Mouse (Mus musculus) limb, embryonic 11.5 days (tissue): ENCODE data around the gene Eif5a. TPM values are rescaled to one million over a fixed set of nuclear protein-coding genes. Genes with fewer than 3 reads are reported as not detected.

Experiments used
- ATAC-seq: fragments of 200-750 bp; cut with Nextera tagmentation; 2 replicates; pipeline ENCODE4 v1.8.0; 2017; ENCODE audit warnings: low read depth; ENCODE audit not compliant: insufficient number of reproducible peaks, low FRiP score, low TSS enrichment
- DNase-seq: peaks from one replicate; pipeline ENCODE4 v3.0.0-alpha.2; 2015; ENCODE audit warnings: low spot score
- H3K27ac ChIP-seq: fragments of 300-500 bp; sonication (generic); replicated peaks from 2 replicates; pipeline ENCODE4 v1.5.1; 2014; ENCODE audit warnings: low read depth, mild to moderate bottlenecking, low read length
- H3K27me3 ChIP-seq: fragments of 300-500 bp; sonication (generic); 2 replicates; pipeline ENCODE4 v1.6.1; 2014; ENCODE audit warnings: mild to moderate bottlenecking, low read length, mixed read lengths; ENCODE audit not compliant: control insufficient read depth, insufficient read depth
- H3K36me3 ChIP-seq: fragments of 300-500 bp; sonication (generic); 2 replicates; pipeline ENCODE4 v1.6.1; 2014; ENCODE audit warnings: mild to moderate bottlenecking, low read length, moderate library complexity, mixed read lengths; ENCODE audit not compliant: control insufficient read depth, insufficient read depth
- H3K4me1 ChIP-seq: fragments of 300-500 bp; sonication (generic); 2 replicates; pipeline ENCODE4 v1.6.1; 2014; ENCODE audit warnings: low read length, mixed read lengths; ENCODE audit not compliant: control insufficient read depth, insufficient read depth
- H3K4me2 ChIP-seq: fragments of 300-500 bp; sonication (generic); 2 replicates; pipeline ENCODE4 v1.6.1; 2014; ENCODE audit warnings: low read depth, mild to moderate bottlenecking, moderate library complexity; ENCODE audit not compliant: severe bottlenecking
- H3K4me3 ChIP-seq: fragments of 300-500 bp; sonication (generic); 2 replicates; pipeline ENCODE4 v1.5.1; 2014; ENCODE audit warnings: low read depth, low read length
- H3K9ac ChIP-seq: fragments of 300-500 bp; sonication (generic); 2 replicates; pipeline ENCODE4 v1.6.1; 2014; ENCODE audit warnings: mild to moderate bottlenecking, low read length
- H3K9me3 ChIP-seq: fragments of 300-500 bp; sonication (generic); 2 replicates; pipeline ENCODE4 v1.6.1; 2016; ENCODE audit warnings: low read length; ENCODE audit not compliant: control insufficient read depth
- WGBS: fragments of 180-500 bp; shearing (Covaris S2); extraction: QIAGEN DNeasy Blood & Tissue Kit; methylation state at CpG from one replicate; pipeline ENCODE4 v1.1.7; 2014; 5-methylcytosine and 5-hydroxymethylcytosine counted together
- polyA plus RNA-seq: library from polyadenylated mRNA; unstranded; fragments of >200 nt; fragmentation: Nextera tagmentation; extraction: Ambion mirVana; gene quantifications from 2 replicates; pipeline ENCODE4 v1.2.1, GENCODE M21; 2014

The Eif5a gene
- 2,284 and 2,370 TPM in 2 replicates for polyA plus RNA-seq

DNA sequence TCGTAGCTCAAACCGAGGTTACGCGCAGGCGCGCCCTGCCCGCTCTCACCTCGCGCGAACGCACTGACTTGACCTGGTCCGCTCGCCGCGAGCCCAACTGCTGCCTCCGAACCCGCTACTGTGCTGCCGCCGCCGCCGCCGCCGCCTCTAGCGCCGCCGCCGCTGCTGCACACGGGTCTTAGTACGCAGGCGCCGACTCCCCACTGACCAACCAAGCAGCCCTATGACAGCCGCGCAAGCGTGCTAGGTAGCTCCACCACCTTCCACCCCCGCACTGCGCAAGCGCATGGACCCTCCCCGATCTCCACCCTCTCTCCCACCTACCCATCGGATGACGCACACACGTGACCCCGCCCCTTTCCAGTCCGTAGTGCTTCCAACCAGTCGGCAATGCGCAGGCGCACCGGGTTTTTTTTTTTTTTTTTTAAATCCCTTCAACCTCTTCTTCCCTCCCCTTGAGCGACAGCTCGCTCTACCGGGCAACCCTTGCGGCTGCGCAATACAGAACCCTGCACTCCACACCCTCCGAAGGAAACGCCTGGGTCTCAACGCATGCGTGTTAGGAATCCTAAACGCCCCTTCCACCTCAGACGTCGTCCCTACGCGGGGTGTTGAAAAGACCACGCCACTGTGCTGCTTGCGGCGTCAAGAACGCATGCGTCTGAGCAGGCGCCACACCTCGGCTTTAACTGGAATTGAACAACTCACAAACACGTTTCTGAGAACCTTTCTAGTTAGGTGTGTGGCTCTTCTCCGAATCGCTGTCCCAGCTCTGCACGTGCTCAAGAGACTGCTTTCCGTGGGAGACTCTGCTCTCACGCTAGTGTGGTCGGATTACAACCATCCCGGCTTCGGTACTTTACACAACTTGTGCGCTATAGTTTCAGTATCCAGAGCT, at the start of gene Eif5a:
TSS of gene Eif5a (minus strand) at position 845 of the 898 bp plus-strand sequence.
- peak within 1 kb of the TSS; percentile 93 for H3K9ac ChIP-seq
- under 1% methylated on average over 78 of the region's 78 CpGs for WGBS
- H3K9me3 ChIP-seq, result no peaks in the 10 kb centered on the region
- DNase-seq (peak; percentile 100), ATAC-seq (peak; percentile 96)
- peaks cover 5% of the 10 kb centered on the region for H3K4me1 ChIP-seq
- peak within 1 kb of the TSS; percentile 96 for H3K27ac ChIP-seq
- peak within 1 kb of the TSS; percentile 93 for H3K4me2 ChIP-seq
- H3K4me3 ChIP-seq, result peak within 1 kb of the TSS; percentile 96
- no peaks in the 10 kb centered on the region for H3K27me3 ChIP-seq
- H3K36me3 ChIP-seq, result peaks cover 17% of the 10 kb centered on the region

DNA sequence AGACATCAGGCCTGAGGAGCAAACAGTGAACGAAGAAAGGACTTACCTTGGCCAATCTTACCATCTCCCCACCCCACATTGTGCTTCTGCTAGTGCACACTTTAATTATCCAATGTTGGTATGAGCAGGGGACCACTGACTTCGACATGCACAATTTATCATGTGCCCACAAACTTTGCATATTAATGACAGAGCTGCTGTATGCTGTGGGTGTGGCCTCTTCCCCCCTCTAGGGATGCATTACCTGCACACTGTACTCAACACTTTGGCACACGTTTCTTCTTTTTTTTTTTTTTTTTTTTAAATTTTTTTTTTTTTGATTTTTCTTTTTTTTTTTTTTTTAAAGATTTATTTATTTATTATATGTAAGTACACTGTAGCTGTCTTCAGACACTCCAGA, 49.0 kb upstream of the Eif5a start:
- peaks cover 21% of the 10 kb centered on the region for H3K27me3 ChIP-seq
- no peak overlapping the region for H3K4me2 ChIP-seq
- H3K27ac ChIP-seq, result no peak overlapping the region
- no peak overlapping the region for H3K9ac ChIP-seq
- H3K9me3 ChIP-seq, result no peaks in the 10 kb centered on the region
- no peak for ATAC-seq
- no peak for DNase-seq
- H3K36me3 ChIP-seq, result peaks cover 11% of the 10 kb centered on the region; the same call in 1 of the 2 replicates
- no peak overlapping the region for H3K4me3 ChIP-seq
- H3K4me1 ChIP-seq, result no peaks in the 10 kb centered on the region; the same call in 1 of the 2 replicates
- WGBS, result 89% methylated on average over 3 of the region's 3 CpGs

DNA sequence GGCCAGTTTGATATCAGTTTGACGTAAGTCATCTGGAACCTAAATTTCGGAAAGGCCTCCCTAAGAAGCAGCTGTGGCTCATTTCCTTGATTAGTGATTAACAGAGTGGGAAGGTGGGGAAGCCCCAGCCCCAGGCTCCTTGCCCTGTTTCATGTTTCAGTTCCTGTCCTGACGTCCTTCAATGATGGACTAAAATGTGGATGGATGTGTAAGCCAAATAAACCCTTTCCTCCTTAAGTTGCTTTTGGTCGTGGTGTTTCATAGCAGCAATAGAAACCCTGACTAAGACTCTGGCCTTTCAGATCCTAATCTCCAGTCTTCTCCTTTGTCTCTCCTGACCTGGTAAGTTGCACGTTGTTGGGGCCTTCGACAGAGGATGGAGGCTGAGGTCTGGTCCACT, 48.5 kb upstream of the Eif5a start:
- H3K27ac ChIP-seq, result no peak overlapping the region
- H3K27me3 ChIP-seq, result peaks cover 27% of the 10 kb centered on the region
- peaks cover 11% of the 10 kb centered on the region; the same call in 1 of the 2 replicates for H3K36me3 ChIP-seq
- no peak for ATAC-seq
- no peak for DNase-seq
- H3K9me3 ChIP-seq, result no peaks in the 10 kb centered on the region
- H3K4me2 ChIP-seq, result no peak overlapping the region
- H3K9ac ChIP-seq, result no peak overlapping the region; the same call in 1 of the 2 replicates
- H3K4me3 ChIP-seq, result no peak overlapping the region; the same call in 1 of the 2 replicates
- 79% methylated on average over 6 of the region's 6 CpGs for WGBS
- H3K4me1 ChIP-seq, result no peaks in the 10 kb centered on the region; the same call in 1 of the 2 replicates

DNA sequence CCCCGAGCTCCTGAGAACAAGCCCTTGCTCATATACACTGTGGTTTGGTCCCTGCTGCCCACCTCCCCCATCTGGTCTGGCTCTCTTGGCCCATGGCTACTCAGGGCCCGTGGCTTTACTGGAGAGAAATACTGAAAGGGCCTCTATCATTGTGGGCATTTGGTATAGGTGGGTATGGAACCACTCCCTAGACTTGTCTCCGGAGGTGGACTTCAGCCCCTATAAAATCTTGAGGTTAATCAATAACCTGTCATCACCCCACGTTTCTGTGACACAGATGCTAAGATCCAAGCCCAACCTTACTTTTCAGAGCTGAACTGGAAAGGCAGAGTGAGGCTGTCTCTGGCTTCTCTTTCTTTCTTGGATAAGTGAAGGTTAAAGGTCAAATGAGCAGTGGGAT, 47.0 kb upstream of the Eif5a start:
- DNase-seq, result no peak
- Histone ChIP-seq H3K4me2 (no peak overlapping the region), H3K27me3 (peaks cover 39% of the 10 kb centered on the region), H3K9ac (no peak overlapping the region), H3K4me3 (no peak overlapping the region), H3K9me3 (no peaks in the 10 kb centered on the region), H3K27ac (no peak overlapping the region), H3K4me1 (no peaks in the 10 kb centered on the region; the same call in 1 of the 2 replicates), H3K36me3 (peaks cover 8% of the 10 kb centered on the region; the same call in 1 of the 2 replicates)
- WGBS, result 83% methylated on average over 4 of the region's 4 CpGs
- ATAC-seq, result no peak

DNA sequence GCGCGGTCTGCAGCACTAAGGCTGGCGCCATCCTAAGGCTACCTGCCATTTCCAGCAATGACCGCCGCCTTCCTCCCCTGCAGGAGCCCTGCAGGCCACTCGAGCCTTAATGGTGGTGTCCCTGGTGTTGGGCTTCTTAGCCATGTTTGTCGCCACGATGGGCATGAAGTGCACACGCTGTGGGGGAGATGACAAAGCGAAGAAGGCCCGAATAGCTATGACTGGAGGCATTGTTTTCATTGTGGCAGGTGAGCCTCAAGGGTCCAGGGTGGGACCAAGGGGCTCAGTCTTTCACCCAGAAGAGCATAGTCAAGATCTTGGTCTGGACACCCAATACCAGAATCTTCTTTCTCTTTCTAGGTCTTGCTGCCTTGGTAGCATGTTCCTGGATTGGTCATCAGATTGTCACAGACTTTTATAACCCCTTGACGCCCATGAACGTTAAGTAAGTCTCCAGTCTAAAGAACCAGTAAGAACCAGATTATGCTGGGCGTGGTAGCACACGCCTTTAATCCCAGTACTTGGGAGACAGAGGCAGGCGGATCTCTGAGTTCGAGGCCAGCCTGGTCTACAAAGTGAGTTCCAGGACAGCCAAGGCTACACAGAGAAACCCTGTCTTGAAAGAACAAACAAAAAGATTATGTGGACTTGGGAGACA, 45.2 kb upstream of the Eif5a start:
- no peaks in the 10 kb centered on the region; the same call in 1 of the 2 replicates for H3K4me1 ChIP-seq
- H3K36me3 ChIP-seq, result peaks cover 6% of the 10 kb centered on the region; the same call in 1 of the 2 replicates
- DNase-seq (no peak), ATAC-seq (no peak)
- peak overlapping the region; percentile 57 for H3K9ac ChIP-seq
- H3K27me3 ChIP-seq, result peaks cover 50% of the 10 kb centered on the region
- no peak overlapping the region for H3K27ac ChIP-seq
- peak overlapping the region; percentile 24 for H3K4me3 ChIP-seq
- WGBS, result 40% methylated on average over 17 of the region's 17 CpGs
- H3K9me3 ChIP-seq, result no peaks in the 10 kb centered on the region
- H3K4me2 ChIP-seq, result peak overlapping the region; percentile 56

DNA sequence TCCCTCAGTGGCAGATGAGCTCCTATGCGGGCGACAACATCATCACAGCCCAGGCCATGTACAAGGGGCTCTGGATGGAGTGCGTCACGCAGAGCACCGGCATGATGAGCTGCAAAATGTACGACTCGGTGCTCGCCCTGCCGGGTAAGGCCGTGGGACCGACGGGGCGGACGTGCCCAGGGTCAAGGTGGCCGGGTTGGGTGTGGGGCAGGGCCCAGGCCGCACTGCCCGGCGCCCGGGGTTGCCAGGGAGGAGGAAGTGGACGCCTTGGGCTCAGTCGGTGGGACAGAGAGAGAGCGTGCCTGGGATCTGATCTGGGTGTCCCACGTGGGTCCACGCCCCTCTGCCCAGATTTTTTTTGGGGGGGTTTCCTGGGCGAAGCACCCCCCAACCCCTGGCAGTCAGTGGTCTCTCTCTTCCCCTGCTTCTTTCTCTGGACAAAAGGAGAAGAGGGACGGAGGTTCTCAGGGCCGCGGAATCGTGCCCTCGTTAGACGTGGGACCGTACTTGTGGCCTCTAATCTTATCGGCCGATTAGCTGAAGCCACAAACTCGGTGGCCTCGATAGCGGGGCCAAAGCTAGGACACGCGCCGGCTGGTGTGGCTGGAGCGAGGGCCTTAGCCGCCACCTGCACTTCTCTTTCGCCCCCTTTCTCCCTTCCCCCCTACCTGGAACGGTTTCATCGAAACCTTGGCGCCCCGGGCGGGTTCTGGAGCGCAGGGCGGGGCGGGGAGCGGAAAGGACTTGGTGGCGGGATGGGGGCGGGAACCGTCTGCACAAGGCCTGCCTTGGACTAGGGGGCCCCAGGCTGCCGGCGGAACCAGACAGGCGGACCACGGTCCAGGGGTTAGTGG, 44.5 kb upstream of the Eif5a start:
- ATAC-seq (peak; percentile 69), DNase-seq (peak; percentile 63)

DNA sequence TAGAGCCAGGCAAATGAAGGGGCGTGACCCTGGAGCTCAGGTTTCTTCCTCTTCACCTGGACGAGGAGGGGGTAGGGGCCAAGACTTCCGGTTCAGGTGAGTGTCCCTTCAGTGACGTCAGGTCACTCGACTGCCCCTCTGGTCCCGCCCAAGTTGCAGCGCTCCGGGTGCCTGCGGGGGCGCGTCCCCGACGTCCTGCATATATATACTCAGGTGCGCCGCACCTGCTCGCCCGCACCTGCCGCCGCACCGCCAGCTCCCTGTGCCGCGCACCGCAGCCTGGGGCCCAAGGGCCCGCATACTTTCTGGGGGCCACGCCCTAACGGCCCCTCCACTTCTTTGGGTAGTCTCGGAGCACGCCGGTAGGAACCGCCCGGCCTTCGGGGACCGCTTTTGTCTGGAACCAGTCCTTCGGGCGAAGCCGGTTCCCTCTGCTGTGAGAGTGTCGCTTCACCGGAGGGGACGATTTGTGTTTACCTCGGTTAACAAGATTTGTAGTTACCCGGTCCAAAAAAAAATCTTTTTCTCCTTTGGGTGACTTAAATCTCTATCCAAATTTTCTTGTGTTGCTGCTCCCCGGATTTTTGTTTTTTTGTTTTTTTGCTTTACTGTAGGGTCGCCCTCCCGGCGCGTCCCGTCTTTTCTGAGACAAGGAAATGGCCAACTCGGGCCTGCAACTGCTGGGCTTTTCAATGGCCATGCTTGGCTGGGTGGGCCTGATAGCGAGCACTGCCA, 43.7 kb upstream of the Eif5a start:
- Histone ChIP-seq H3K4me3 (peak overlapping the region; percentile 24), H3K4me2 (peak overlapping the region; percentile 56), H3K36me3 (peaks cover 4% of the 10 kb centered on the region; the same call in 1 of the 2 replicates), H3K27me3 (peaks cover 53% of the 10 kb centered on the region), H3K9me3 (no peaks in the 10 kb centered on the region), H3K9ac (no peak overlapping the region), H3K27ac (no peak overlapping the region), H3K4me1 (no peaks in the 10 kb centered on the region; the same call in 1 of the 2 replicates)
- DNase-seq (peak; percentile 49), ATAC-seq (no peak)
- WGBS, result 3% methylated on average over 49 of the region's 49 CpGs

More for the DNA sequence above, 44.5 kb upstream of the Eif5a start:
- Histone ChIP-seq H3K4me3 (peak overlapping the region; percentile 24), H3K27me3 (peaks cover 53% of the 10 kb centered on the region), H3K9me3 (no peaks in the 10 kb centered on the region), H3K4me2 (peak overlapping the region; percentile 56), H3K27ac (no peak overlapping the region), H3K36me3 (peaks cover 4% of the 10 kb centered on the region; the same call in 1 of the 2 replicates), H3K9ac (peak overlapping the region; percentile 57), H3K4me1 (no peaks in the 10 kb centered on the region; the same call in 1 of the 2 replicates)
- WGBS, result 1% methylated on average over 58 of the region's 59 CpGs
